Mouse (Mus musculus) thymus, postnatal 0 days (tissue): Measurements from ENCODE around the gene Olfr875. TPM values are rescaled to one million over a fixed set of nuclear protein-coding genes. Genes with fewer than 3 reads are reported as not detected.

Experiments
- DNase-seq: peaks from one replicate; pipeline ENCODE4 v3.0.0-alpha.2; 2015; ENCODE audit warnings: low spot score
- polyA plus RNA-seq: library from polyadenylated mRNA; unstranded; fragments of >200 nt; fragmentation: Nextera tagmentation; extraction: Ambion mirVana; gene quantifications from 2 replicates; pipeline ENCODE4 v1.2.1, GENCODE M21; 2015

Gene Olfr875
- polyA plus RNA-seq = not detected in 2 replicates

GRCm38 (mm10) chr9:37771759-37772158, at the start of gene Olfr875:
Gene Olfr875 (plus strand): TSS chr9:37771857.
- DNase-seq = no peak

- no peak for DNase-seq
Measured at GRCm38 (mm10) chr9:37734310-37734709, 37.3 kb upstream of the Olfr875 start.

GRCm38 (mm10) chr9:37744806-37745205, 26.9 kb upstream of the Olfr875 start, which contains the start of gene Olfr874:
Gene Olfr874 (plus strand): TSS chr9:37745106.
- DNase-seq = no peak

GRCm38 (mm10) chr9:37750319-37751075, 21.2 kb upstream of the Olfr875 start:
- DNase-seq = no peak

GRCm38 (mm10) chr9:37751467-37751866, 20.2 kb upstream of the Olfr875 start:
- no peak for DNase-seq

- no peak for DNase-seq
Measured at GRCm38 (mm10) chr9:37752006-37752405, 19.7 kb upstream of the Olfr875 start.

GRCm38 (mm10) chr9:37761728-37762127, 9.9 kb upstream of the Olfr875 start:
- no peak for DNase-seq

GRCm38 (mm10) chr9:37762541-37762940, 9.1 kb upstream of the Olfr875 start:
- no peak for DNase-seq

- no peak for DNase-seq
Measured at GRCm38 (mm10) chr9:37770661-37771060, 996 bp upstream of the Olfr875 start.

- DNase-seq = no peak
Measured at GRCm38 (mm10) chr9:37782766-37783260, 11.2 kb downstream of the Olfr875 start.

- DNase-seq = peak; percentile 1
Measured at GRCm38 (mm10) chr9:37783394-37784387, 12.0 kb downstream of the Olfr875 start.

GRCm38 (mm10) chr9:37786411-37786810, 14.8 kb downstream of the Olfr875 start:
- no peak for DNase-seq

GRCm38 (mm10) chr9:37802055-37802454, 30.4 kb downstream of the Olfr875 start:
- DNase-seq = no peak

- DNase-seq = no peak
Measured at GRCm38 (mm10) chr9:37802731-37803130, 31.1 kb downstream of the Olfr875 start, which contains the start of gene Olfr876. Gene Olfr876 (plus strand): TSS chr9:37803031.

- no peak for DNase-seq
Measured at GRCm38 (mm10) chr9:37807235-37807634, 35.6 kb downstream of the Olfr875 start.

GRCm38 (mm10) chr9:37808456-37808855, 36.8 kb downstream of the Olfr875 start:
- no peak for DNase-seq

GRCm38 (mm10) chr9:37808976-37809375, 37.3 kb downstream of the Olfr875 start:
- DNase-seq = no peak

- no peak for DNase-seq
Measured at GRCm38 (mm10) chr9:37814696-37815095, 43.0 kb downstream of the Olfr875 start.
